Mouse (Mus musculus): ENCODE measurements around the gene Olfr714.
"Not testable (repeated sequence)": the region's sequence is repeated elsewhere in the genome, so short reads cannot be mapped to it uniquely, and the experiment has no call there.

Olfr714 gene

GRCm38 (mm10) chr7:107070681-107071080 is at the start of gene Olfr714:
Olfr714 (plus strand) TSS chr7:107070981.
- no peak for DNase-seq (ENCODE audit: low read depth, low spot score)

GRCm38 (mm10) chr7:107030874-107031273 is 39.9 kb upstream of the Olfr714 start, which contains the start of gene Olfr713:
Olfr713 (plus strand) TSS chr7:107031174.
- DNase-seq (ENCODE audit: low read depth, low spot score): no peak

GRCm38 (mm10) chr7:107039934-107040563 is 30.7 kb upstream of the Olfr714 start:
- no peak for DNase-seq (ENCODE audit: low read depth, low spot score)

GRCm38 (mm10) chr7:107043136-107043535 is 27.6 kb upstream of the Olfr714 start:
- DNase-seq (ENCODE audit: low read depth, low spot score): no peak

- DNase-seq (ENCODE audit: low read depth, low spot score): no peak
Measured at GRCm38 (mm10) chr7:107044407-107044806, 26.4 kb upstream of the Olfr714 start.

GRCm38 (mm10) chr7:107045833-107046232 is 24.9 kb upstream of the Olfr714 start:
- peak; percentile 62 for DNase-seq (ENCODE audit: low read depth, low spot score)

GRCm38 (mm10) chr7:107047578-107047977 is 23.2 kb upstream of the Olfr714 start:
- no peak for DNase-seq (ENCODE audit: low read depth, low spot score)

GRCm38 (mm10) chr7:107092920-107093319 is 22.1 kb downstream of the Olfr714 start, which contains the start of gene Olfr17:
Olfr17 (plus strand) TSS chr7:107093220.
- DNase-seq (ENCODE audit: low read depth, low spot score): no peak

GRCm38 (mm10) chr7:107110269-107110668 is 39.5 kb downstream of the Olfr714 start, which contains the start of gene Olfr715b:
Olfr715b (minus strand) TSS chr7:107110369.
- not testable (repeated sequence) for DNase-seq (ENCODE audit: low read depth, low spot score)

All from forelimb bud, embryonic 11.5 days (tissue).